Comparison of ENCODE assay signal across 8 mouse cellular contexts in genomic region chr11:116434967-116435752, GRCm38 (mm10). TPM values are rescaled to one million over a fixed set of nuclear protein-coding genes. Genes with fewer than 3 reads are reported as not detected.
DNase-seq lines count a peak whose midpoint lies in the region; ATAC-seq and TF ChIP-seq lines count a peak whose summit lies in the region.

No protein-coding gene starts in this region.

- H3K4me1 ChIP-seq in ES-Bruce4 (ENCODE audit: control insufficient read depth, insufficient read depth, low read length): peaks cover 2% of the 10 kb centered on the region
- H3K4me1 ChIP-seq in hindbrain, embryonic 11.5 days (replicated peaks; ENCODE audit: control insufficient read depth, insufficient read depth, low read length): peaks cover 16% of the 10 kb centered on the region
- H3K4me1 ChIP-seq in limb, embryonic 15.5 days: peaks cover 41% of the 10 kb centered on the region

- no peak for TF ChIP-seq POLR2A in ES-Bruce4 (IDR thresholded peaks at IDR 0.05; ENCODE audit: insufficient read depth, low read length)

- peak overlapping the region; percentile 91 for H3K27ac ChIP-seq in ES-Bruce4 (ENCODE audit: insufficient read depth, low read length)
- peak overlapping the region; percentile 94 for H3K27ac ChIP-seq in hindbrain, embryonic 11.5 days (ENCODE audit: low read depth, low read length)
- H3K27ac ChIP-seq in limb, embryonic 15.5 days: peak overlapping the region; percentile 93

- peak overlapping the region; percentile 74 for H3K4me3 ChIP-seq in ES-Bruce4 (ENCODE audit: low read depth, low read length)
- peak overlapping the region; percentile 97 for H3K4me3 ChIP-seq in hindbrain, embryonic 11.5 days (ENCODE audit: low read depth, low read length)
- peak overlapping the region; percentile 77 for H3K4me3 ChIP-seq in limb, embryonic 15.5 days

- H3K9me3 ChIP-seq in ES-Bruce4 (replicated peaks; ENCODE audit: control insufficient read depth, insufficient read depth, low read length, poor library complexity, severe bottlenecking): no peaks in the 10 kb centered on the region
- no peaks in the 10 kb centered on the region for H3K9me3 ChIP-seq in hindbrain, embryonic 11.5 days (ENCODE audit: control insufficient read depth, low read length)
- no peaks in the 10 kb centered on the region for H3K9me3 ChIP-seq in limb, embryonic 15.5 days

- H3K9ac ChIP-seq in ES-Bruce4 (ENCODE audit: low read depth, poor library complexity, severe bottlenecking): peak overlapping the region; percentile 94
- peak overlapping the region; percentile 96 for H3K9ac ChIP-seq in hindbrain, embryonic 11.5 days (ENCODE audit: low read depth, low read length)
- peak overlapping the region; percentile 71 for H3K9ac ChIP-seq in limb, embryonic 15.5 days

- peak; percentile 60 for DNase-seq in CD4-positive, CD25-positive, alpha-beta regulatory T cell, adult 2 months (ENCODE audit: low read depth, low spot score)
- no peak for DNase-seq in hindbrain, embryonic 11.5 days (ENCODE audit: low spot score)
- DNase-seq in right cerebral cortex, adult 18-20 months: no peak
- DNase-seq in spleen, postnatal 4 days (ENCODE audit: low spot score in 2 of 2): no peak
- no peak for DNase-seq in gastrocnemius, postnatal 10 days

- H3K4me2 ChIP-seq in hindbrain, embryonic 11.5 days (replicated peaks; ENCODE audit: low read depth, low read length): peak overlapping the region; percentile 86
- peak overlapping the region; percentile 60 for H3K4me2 ChIP-seq in limb, embryonic 15.5 days

- ATAC-seq in CD4-positive, CD25-positive, alpha-beta regulatory T cell, adult 4 months: no peak
- ATAC-seq in hindbrain, embryonic 11.5 days (ENCODE audit: low FRiP score): no peak
- no peak for ATAC-seq in limb, embryonic 15.5 days (ENCODE audit: insufficient number of reproducible peaks, low FRiP score, low TSS enrichment, low read depth)

- H3K36me3 ChIP-seq in ES-Bruce4 (ENCODE audit: control insufficient read depth, insufficient read depth, low read length, poor library complexity, severe bottlenecking): peaks cover 27% of the 10 kb centered on the region
- 0 out of 2 replicates have a peak, but pooled peaks cover 4% of the 10 kb centered on the region for H3K36me3 ChIP-seq in hindbrain, embryonic 11.5 days (ENCODE audit: control insufficient read depth, insufficient read depth, low read length)
- H3K36me3 ChIP-seq in limb, embryonic 15.5 days: peaks cover 34% of the 10 kb centered on the region

- 53% methylated on average over 12 of the region's 12 CpGs for WGBS in hindbrain, embryonic 11.5 days
- WGBS in limb, embryonic 15.5 days: 44% methylated on average over 12 of the region's 12 CpGs

- TF ChIP-seq CTCF in ES-Bruce4 (IDR thresholded peaks at IDR 0.05; ENCODE audit: low read depth, low read length): no peak

- no peak for TF ChIP-seq EP300 in ES-Bruce4 (IDR thresholded peaks at IDR 0.05; ENCODE audit: insufficient read depth, low read depth, low read length)

- H3K27me3 ChIP-seq in ES-Bruce4 (ENCODE audit: control insufficient read depth, insufficient read depth, low read length, poor library complexity, severe bottlenecking): no peaks in the 10 kb centered on the region
- H3K27me3 ChIP-seq in hindbrain, embryonic 11.5 days (ENCODE audit: control insufficient read depth, insufficient read depth, low read length): no peaks in the 10 kb centered on the region
- no peaks in the 10 kb centered on the region for H3K27me3 ChIP-seq in limb, embryonic 15.5 days

RNA-seq across cellular contexts. Expression of gene Ubald2, which starts 1.3 kb away (rescaled TPM):
- 10 to 100 TPM; 12.2 to 13.0 TPM for polyA plus RNA-seq in CD4-positive, CD25-positive, alpha-beta regulatory T cell, adult 4 months (2017; shearing (Covaris generic))
- 443 and 531 TPM in 2 replicates for polyA plus RNA-seq in ES-Bruce4 (2011; ENCODE audit: insufficient read depth, insufficient read length, low read depth, missing spikeins)
- 77.9 and 81.2 TPM in 2 replicates for polyA plus RNA-seq in hindbrain, embryonic 11.5 days (2014; fragmentation: Nextera tagmentation; extraction: Ambion mirVana)
- polyA plus RNA-seq in limb, embryonic 15.5 days (2015; fragmentation: Nextera tagmentation; extraction: Ambion mirVana): 25.9 and 26.6 TPM in 2 replicates
- total RNA-seq in gastrocnemius, postnatal 10 days (2021): 10 to 100 TPM; 48.1 to 54.4 TPM

RNA-seq across cellular contexts. Expression of gene Rnf157, which starts 22.3 kb away (rescaled TPM):
- 1 to 10 TPM; 8.4 to 8.8 TPM for polyA plus RNA-seq in CD4-positive, CD25-positive, alpha-beta regulatory T cell, adult 4 months (2017; shearing (Covaris generic))
- polyA plus RNA-seq in ES-Bruce4 (2011; ENCODE audit: insufficient read depth, insufficient read length, low read depth, missing spikeins): 23.1 and 31.8 TPM in 2 replicates
- polyA plus RNA-seq in hindbrain, embryonic 11.5 days (2014; fragmentation: Nextera tagmentation; extraction: Ambion mirVana): 16.0 and 23.1 TPM in 2 replicates
- 9.9 and 12.3 TPM in 2 replicates for polyA plus RNA-seq in limb, embryonic 15.5 days (2015; fragmentation: Nextera tagmentation; extraction: Ambion mirVana)
- 10 to 100 TPM; 43.1 to 43.3 TPM for total RNA-seq in gastrocnemius, postnatal 10 days (2021)

RNA-seq across cellular contexts. Expression of gene Qrich2, which starts 30.9 kb away (rescaled TPM):
- not detected for polyA plus RNA-seq in CD4-positive, CD25-positive, alpha-beta regulatory T cell, adult 4 months (2017; shearing (Covaris generic))
- 0.58 and 1.3 TPM in 2 replicates for polyA plus RNA-seq in ES-Bruce4 (2011; ENCODE audit: insufficient read depth, insufficient read length, low read depth, missing spikeins)
- polyA plus RNA-seq in hindbrain, embryonic 11.5 days (2014; fragmentation: Nextera tagmentation; extraction: Ambion mirVana): 0.17 TPM in 1 of 2 replicates, not detected in the other
- polyA plus RNA-seq in limb, embryonic 15.5 days (2015; fragmentation: Nextera tagmentation; extraction: Ambion mirVana): 0.09 and 0.15 TPM in 2 replicates
- total RNA-seq in gastrocnemius, postnatal 10 days (2021): not detected

RNA-seq across cellular contexts. Expression of gene Prpsap1, which starts 58.8 kb away (rescaled TPM):
- 10 to 100 TPM; 32.9 to 39.6 TPM for polyA plus RNA-seq in CD4-positive, CD25-positive, alpha-beta regulatory T cell, adult 4 months (2017; shearing (Covaris generic))
- polyA plus RNA-seq in ES-Bruce4 (2011; ENCODE audit: insufficient read depth, insufficient read length, low read depth, missing spikeins): 116 and 120 TPM in 2 replicates
- polyA plus RNA-seq in hindbrain, embryonic 11.5 days (2014; fragmentation: Nextera tagmentation; extraction: Ambion mirVana): 164 and 169 TPM in 2 replicates
- 134 and 138 TPM in 2 replicates for polyA plus RNA-seq in limb, embryonic 15.5 days (2015; fragmentation: Nextera tagmentation; extraction: Ambion mirVana)
- total RNA-seq in gastrocnemius, postnatal 10 days (2021): 10 to 100 TPM; 34.8 to 35.4 TPM
